Mouse (Mus musculus) thymus, adult 2 months (tissue): ENCODE results near the gene Dedd2. TPM values are rescaled to one million over a fixed set of nuclear protein-coding genes. Genes with fewer than 3 reads are reported as not detected.
A peak's percentile ranks its signal among the peaks of the same experiment; 100 is the strongest.

Experiments used
- DNase-seq: peaks from one replicate; pipeline ENCODE4 v3.0.0; 2021
- H3K27ac ChIP-seq: fragments of 200-500 bp; 2 replicates; pipeline ENCODE4 v1.5.1; 2012; ENCODE audit warnings: low read length, control low read depth; ENCODE audit not compliant: control insufficient read depth, insufficient read depth
- H3K27me3 ChIP-seq: fragments of 200-500 bp; 2 replicates; pipeline ENCODE4 v1.6.1; 2012; ENCODE audit warnings: mild to moderate bottlenecking, low read length, moderate library complexity, mixed read lengths; ENCODE audit not compliant: control insufficient read depth, insufficient read depth
- H3K36me3 ChIP-seq: fragments of 200-500 bp; 2 replicates; pipeline ENCODE4 v1.6.1; 2012; ENCODE audit warnings: mild to moderate bottlenecking, low read length, moderate library complexity; ENCODE audit not compliant: control insufficient read depth, insufficient read depth
- H3K4me1 ChIP-seq: fragments of 200-500 bp; replicated peaks from 2 replicates; pipeline ENCODE4 v1.6.1; 2012; ENCODE audit warnings: low read length; ENCODE audit not compliant: control insufficient read depth, insufficient read depth
- H3K4me3 ChIP-seq: fragments of 200-500 bp; 2 replicates; pipeline ENCODE4 v1.5.1; 2012; ENCODE audit warnings: mild to moderate bottlenecking, low read length, control low read depth, moderate library complexity; ENCODE audit not compliant: control insufficient read depth, insufficient read depth
- CTCF ChIP-seq: fragments of 200-500 bp; IDR thresholded peaks from 2 replicates; pipeline ENCODE4 v1.5.1; 2012; ENCODE audit warnings: mild to moderate bottlenecking, control low read depth, low read length, moderate library complexity, borderline replicate concordance; ENCODE audit not compliant: control insufficient read depth, poor library complexity, insufficient read depth; ENCODE audit errors: extremely low read depth
- POLR2A ChIP-seq: fragments of 200-500 bp; IDR thresholded peaks from 2 replicates; pipeline ENCODE4 v1.6.1; 2012; ENCODE audit warnings: mild to moderate bottlenecking, low read length, control low read depth, moderate library complexity; ENCODE audit not compliant: control insufficient read depth, poor library complexity, insufficient read depth; ENCODE audit errors: extremely low read depth
- WGBS: fragments of 180-500 bp; shearing (Covaris S2); methylation state at CpG from one replicate; pipeline ENCODE4 v1.1.7; 2018; 5-methylcytosine and 5-hydroxymethylcytosine counted together
- polyA plus RNA-seq: library from polyadenylated mRNA; depleted of rRNA; stranded (reverse); fragments of >200 nt; gene quantifications from 2 replicates; pipeline ENCODE4 v1.2.3, GENCODE M21; 2012

The Dedd2 gene
- polyA plus RNA-seq, 1 experiment = 102 TPM

DNA sequence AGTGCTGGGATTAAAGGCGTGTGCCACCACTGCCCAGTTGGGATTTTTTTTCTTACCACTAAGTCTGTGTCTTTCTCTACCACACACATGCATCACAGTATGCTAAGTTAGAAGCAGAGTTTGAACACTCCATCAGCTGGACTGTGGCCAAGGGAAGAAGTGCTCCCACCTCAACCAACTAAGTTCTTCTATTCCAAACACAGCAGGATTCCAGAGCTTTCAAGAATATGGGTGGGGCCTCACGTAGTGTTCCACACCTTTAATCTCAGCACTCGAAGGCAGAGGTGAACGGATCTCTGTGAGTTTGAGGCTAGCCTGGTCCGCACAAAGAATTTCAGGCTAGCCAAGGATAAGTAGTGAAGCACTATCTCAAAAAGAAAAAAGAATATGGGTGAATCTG is 54.3 kb downstream of the Dedd2 start:
- Histone ChIP-seq H3K27me3 (no peaks in the 10 kb centered on the region), H3K4me1 (peaks cover 6% of the 10 kb centered on the region; the same call in 1 of the 2 replicates), H3K36me3 (no peaks in the 10 kb centered on the region), H3K27ac (no peak overlapping the region), H3K4me3 (no peak overlapping the region)
- no peak for DNase-seq
- WGBS = 91% methylated on average over 5 of the region's 5 CpGs
- TF ChIP-seq CTCF = no peak
- TF ChIP-seq POLR2A = no peak

- Histone ChIP-seq H3K4me3 (no peak overlapping the region), H3K36me3 (no peaks in the 10 kb centered on the region), H3K4me1 (peaks cover 27% of the 10 kb centered on the region), H3K27ac (no peak overlapping the region), H3K27me3 (no peaks in the 10 kb centered on the region)
- no peak for DNase-seq
- WGBS = 50% methylated on average over 14 of the region's 14 CpGs
- TF ChIP-seq POLR2A (no peak), CTCF (no peak)
Measured at GRCm38 (mm10) chr7:25156158-25156648, 64.2 kb downstream of the Dedd2 start.

DNA sequence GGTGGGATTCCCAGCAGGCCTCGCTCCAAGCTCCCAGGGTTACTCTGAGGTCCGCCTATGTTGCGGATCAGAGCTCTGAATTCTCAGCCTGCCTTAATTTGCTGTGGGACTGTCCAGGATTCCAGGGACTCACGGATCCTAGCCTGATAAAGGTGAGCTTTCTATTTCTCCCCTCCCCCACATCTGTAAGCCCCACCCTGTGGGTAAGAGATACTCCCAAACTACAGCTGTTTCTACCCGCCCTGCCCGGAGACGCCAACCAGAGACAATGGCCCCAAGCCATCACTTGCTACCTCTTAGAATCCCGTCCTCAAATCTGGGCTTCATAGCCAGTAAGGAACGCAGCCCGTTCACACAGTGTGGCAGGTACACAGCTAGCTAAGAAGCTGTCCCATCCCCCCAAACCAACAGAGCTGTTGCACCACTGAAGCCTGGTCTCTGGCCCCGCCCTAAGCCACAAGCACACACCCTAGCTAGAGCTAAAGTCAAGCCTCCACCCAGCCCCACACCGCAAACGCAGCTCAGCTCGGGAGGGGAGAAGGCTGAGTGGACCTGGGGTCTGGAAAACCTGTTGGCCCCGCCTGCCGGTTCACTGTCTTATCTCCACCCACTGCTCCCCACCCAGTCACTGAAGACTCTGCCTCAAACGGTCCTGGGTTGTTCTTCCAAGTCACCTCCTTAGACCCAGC is 64.8 kb downstream of the Dedd2 start:
- WGBS = 16% methylated on average over 17 of the region's 17 CpGs
- peak overlapping the region; percentile 13; the same call in 1 of the 2 replicates for H3K27ac ChIP-seq

GRCm38 (mm10) chr7:25154648-25155047 is 65.8 kb downstream of the Dedd2 start:
- peaks cover 27% of the 10 kb centered on the region for H3K4me1 ChIP-seq
- H3K4me3 ChIP-seq = no peak overlapping the region
- H3K27ac ChIP-seq = peak overlapping the region; percentile 13; the same call in 1 of the 2 replicates
- no peak for TF ChIP-seq CTCF
- no peak for TF ChIP-seq POLR2A
- WGBS = 55% methylated on average over 4 of the region's 4 CpGs
- no peak for DNase-seq
- peaks cover 4% of the 10 kb centered on the region; the same call in 1 of the 2 replicates for H3K27me3 ChIP-seq
- no peaks in the 10 kb centered on the region for H3K36me3 ChIP-seq

More for the DNA sequence above, 64.8 kb downstream of the Dedd2 start:
- no peak for TF ChIP-seq CTCF
- TF ChIP-seq POLR2A = no peak
- Histone ChIP-seq H3K4me1 (peaks cover 27% of the 10 kb centered on the region), H3K27me3 (0 out of 2 replicates have a peak, but pooled peaks cover 4% of the 10 kb centered on the region), H3K36me3 (no peaks in the 10 kb centered on the region), H3K4me3 (peak overlapping the region; percentile 27; the same call in 1 of the 2 replicates)
- DNase-seq = peak; percentile 70

DNA sequence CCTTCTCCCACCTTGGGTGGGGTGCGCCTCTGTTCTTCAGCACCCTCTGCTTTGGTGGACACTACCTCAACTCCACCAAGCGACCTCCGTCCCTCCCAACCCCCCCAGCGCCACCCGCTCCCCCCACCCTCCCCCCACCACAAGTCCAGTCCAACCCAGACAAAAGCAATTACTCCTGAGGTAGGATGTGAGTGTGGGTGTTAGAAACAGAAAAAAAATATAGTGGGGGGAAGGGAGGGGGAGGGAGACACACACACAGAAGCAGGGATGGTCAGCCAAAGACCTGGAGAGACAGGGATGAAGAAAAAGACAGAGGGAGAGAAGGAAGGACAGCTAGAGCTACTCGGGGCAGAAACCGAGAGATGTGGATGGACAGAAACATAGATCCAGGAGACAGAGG is 66.6 kb downstream of the Dedd2 start:
- Histone ChIP-seq H3K27ac (no peak overlapping the region), H3K27me3 (peaks cover 6% of the 10 kb centered on the region; the same call in 1 of the 2 replicates), H3K4me1 (peaks cover 27% of the 10 kb centered on the region), H3K4me3 (no peak overlapping the region), H3K36me3 (no peaks in the 10 kb centered on the region)
- DNase-seq = no peak
- no peak for TF ChIP-seq CTCF
- TF ChIP-seq POLR2A = no peak
- 86% methylated on average over 7 of the region's 7 CpGs for WGBS

DNA sequence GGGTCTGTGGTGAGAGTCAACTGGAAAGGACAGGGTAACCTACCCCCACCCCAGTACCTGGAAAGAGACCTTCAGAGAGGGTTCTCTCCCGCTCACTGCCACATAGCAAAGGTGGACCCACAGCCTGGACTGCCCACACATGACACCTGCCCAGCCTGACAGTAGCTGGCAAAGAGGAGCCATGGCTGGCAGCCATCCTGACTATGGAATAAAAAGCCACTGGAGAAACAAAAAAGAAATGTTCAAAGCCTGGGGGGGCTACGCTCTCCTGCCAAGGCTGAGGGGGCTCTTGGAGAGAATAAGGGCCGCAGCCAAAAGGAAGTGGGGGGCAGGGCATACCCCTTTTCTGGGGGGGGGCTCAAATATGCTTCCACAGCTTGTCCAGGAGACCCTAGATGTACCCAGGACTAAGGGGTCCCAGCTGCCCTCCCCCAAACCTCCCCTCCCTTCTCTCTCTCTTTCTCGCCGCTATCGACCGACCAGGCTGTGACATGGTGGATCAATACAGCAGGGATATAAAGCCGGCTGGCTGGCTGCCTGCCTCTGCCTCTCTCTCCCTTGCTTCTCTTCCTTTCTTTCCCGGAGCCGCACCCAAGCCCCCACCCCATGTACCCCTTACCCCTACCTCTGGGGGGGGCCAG is 68.4 kb downstream of the Dedd2 start:
- Histone ChIP-seq H3K36me3 (no peaks in the 10 kb centered on the region), H3K27ac (no peak overlapping the region), H3K4me3 (no peak overlapping the region), H3K27me3 (peaks cover 8% of the 10 kb centered on the region; the same call in 1 of the 2 replicates), H3K4me1 (peaks cover 27% of the 10 kb centered on the region)
- TF ChIP-seq POLR2A (no peak), CTCF (no peak)
- no peak for DNase-seq
- 70% methylated on average over 10 of the region's 10 CpGs for WGBS
